Mouse (Mus musculus): Measurements from ENCODE around the gene Hspg2. TPM values are rescaled to one million over a fixed set of nuclear protein-coding genes. Genes with fewer than 3 reads are reported as not detected.

Gene Hspg2
- polyA plus RNA-seq, 1 experiment from 2014 or later = 21.0 TPM

- WGBS = 82% methylated on average over 4 of the region's 4 CpGs
- no peaks in the 10 kb centered on the region for H3K27me3 ChIP-seq (ENCODE audit: control insufficient read depth, insufficient read depth, low read length)
- H3K9ac ChIP-seq (ENCODE audit: low read length) = no peak overlapping the region
- H3K27ac ChIP-seq (ENCODE audit: low read depth, low read length) = no peak overlapping the region
- ATAC-seq (replicated peaks; ENCODE audit: low FRiP score) (no peak), DNase-seq (ENCODE audit: low spot score) (no peak)
- H3K4me2 ChIP-seq (ENCODE audit: low read depth, low read length, severe bottlenecking) = no peak overlapping the region
- no peaks in the 10 kb centered on the region for H3K36me3 ChIP-seq (ENCODE audit: control insufficient read depth, insufficient read depth, low read length)
- H3K9me3 ChIP-seq (ENCODE audit: control insufficient read depth, low read length) = no peaks in the 10 kb centered on the region
- no peak overlapping the region for H3K4me3 ChIP-seq (ENCODE audit: low read depth, low read length)
- 0 out of 2 replicates have a peak, but pooled peaks cover 2% of the 10 kb centered on the region for H3K4me1 ChIP-seq (replicated peaks; ENCODE audit: control insufficient read depth, insufficient read depth, low read length)
These were observed 11.3 kb upstream of the Hspg2 start for GRCm38 (mm10) chr4:137457292-137457691.

- DNase-seq (ENCODE audit: low spot score) (no peak), ATAC-seq (replicated peaks; ENCODE audit: low FRiP score) (no peak)
- WGBS = 89% methylated on average over 9 of the region's 9 CpGs
- Histone ChIP-seq H3K9ac (ENCODE audit: low read length) (no peak overlapping the region), H3K4me1 (replicated peaks; ENCODE audit: control insufficient read depth, insufficient read depth, low read length) (0 out of 2 replicates have a peak, but pooled peaks cover 2% of the 10 kb centered on the region), H3K27me3 (ENCODE audit: control insufficient read depth, insufficient read depth, low read length) (no peaks in the 10 kb centered on the region), H3K27ac (ENCODE audit: low read depth, low read length) (no peak overlapping the region), H3K36me3 (ENCODE audit: control insufficient read depth, insufficient read depth, low read length) (no peaks in the 10 kb centered on the region), H3K4me2 (ENCODE audit: low read depth, low read length, severe bottlenecking) (no peak overlapping the region), H3K4me3 (ENCODE audit: low read depth, low read length) (no peak overlapping the region), H3K9me3 (ENCODE audit: control insufficient read depth, low read length) (no peaks in the 10 kb centered on the region)
These were observed 10.3 kb upstream of the Hspg2 start for GRCm38 (mm10) chr4:137458310-137458709.

DNA sequence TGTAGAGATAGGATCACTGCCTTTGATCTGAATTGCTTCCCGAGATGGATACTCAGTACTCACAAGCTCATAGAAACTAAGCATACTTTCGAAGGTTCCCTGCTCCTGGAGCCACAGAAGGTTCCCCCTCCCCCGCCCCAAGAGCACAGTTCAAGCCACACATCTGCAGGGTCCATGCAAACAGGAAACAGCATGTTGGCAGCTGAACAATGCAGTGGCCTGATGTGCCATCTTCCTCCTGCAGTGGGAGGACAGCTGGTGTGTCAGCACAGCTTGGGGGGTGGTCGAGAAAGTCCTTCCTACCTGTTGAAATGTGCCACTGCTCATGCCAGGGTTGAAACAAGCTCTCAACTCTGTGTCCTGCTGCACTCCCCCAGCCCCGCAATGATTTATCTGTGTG lies 9.7 kb upstream of the Hspg2 start:
- 0 out of 2 replicates have a peak, but pooled peaks cover 2% of the 10 kb centered on the region for H3K4me1 ChIP-seq (replicated peaks; ENCODE audit: control insufficient read depth, insufficient read depth, low read length)
- no peaks in the 10 kb centered on the region for H3K27me3 ChIP-seq (ENCODE audit: control insufficient read depth, insufficient read depth, low read length)
- no peak overlapping the region for H3K4me3 ChIP-seq (ENCODE audit: low read depth, low read length)
- DNase-seq (ENCODE audit: low spot score) (no peak), ATAC-seq (replicated peaks; ENCODE audit: low FRiP score) (no peak)
- H3K9me3 ChIP-seq (ENCODE audit: control insufficient read depth, low read length) = no peaks in the 10 kb centered on the region
- H3K9ac ChIP-seq (ENCODE audit: low read length) = no peak overlapping the region
- H3K36me3 ChIP-seq (ENCODE audit: control insufficient read depth, insufficient read depth, low read length) = no peaks in the 10 kb centered on the region
- no peak overlapping the region for H3K27ac ChIP-seq (ENCODE audit: low read depth, low read length)
- H3K4me2 ChIP-seq (ENCODE audit: low read depth, low read length, severe bottlenecking) = no peak overlapping the region
- 77% methylated on average over 5 of the region's 5 CpGs for WGBS

GRCm38 (mm10) chr4:137460676-137461075 lies 7.9 kb upstream of the Hspg2 start:
- no peak overlapping the region for H3K4me3 ChIP-seq (ENCODE audit: low read depth, low read length)
- H3K9ac ChIP-seq (ENCODE audit: low read length) = no peak overlapping the region
- no peaks in the 10 kb centered on the region for H3K9me3 ChIP-seq (ENCODE audit: control insufficient read depth, low read length)
- no peaks in the 10 kb centered on the region for H3K27me3 ChIP-seq (ENCODE audit: control insufficient read depth, insufficient read depth, low read length)
- H3K4me1 ChIP-seq (replicated peaks; ENCODE audit: control insufficient read depth, insufficient read depth, low read length) = 0 out of 2 replicates have a peak, but pooled peaks cover 2% of the 10 kb centered on the region
- H3K27ac ChIP-seq (ENCODE audit: low read depth, low read length) = no peak overlapping the region
- no peaks in the 10 kb centered on the region for H3K36me3 ChIP-seq (ENCODE audit: control insufficient read depth, insufficient read depth, low read length)
- H3K4me2 ChIP-seq (ENCODE audit: low read depth, low read length, severe bottlenecking) = no peak overlapping the region
- WGBS = 58% methylated on average over 14 of the region's 14 CpGs
- no peak for ATAC-seq (replicated peaks; ENCODE audit: low FRiP score)
- DNase-seq (ENCODE audit: low spot score) = no peak

DNA sequence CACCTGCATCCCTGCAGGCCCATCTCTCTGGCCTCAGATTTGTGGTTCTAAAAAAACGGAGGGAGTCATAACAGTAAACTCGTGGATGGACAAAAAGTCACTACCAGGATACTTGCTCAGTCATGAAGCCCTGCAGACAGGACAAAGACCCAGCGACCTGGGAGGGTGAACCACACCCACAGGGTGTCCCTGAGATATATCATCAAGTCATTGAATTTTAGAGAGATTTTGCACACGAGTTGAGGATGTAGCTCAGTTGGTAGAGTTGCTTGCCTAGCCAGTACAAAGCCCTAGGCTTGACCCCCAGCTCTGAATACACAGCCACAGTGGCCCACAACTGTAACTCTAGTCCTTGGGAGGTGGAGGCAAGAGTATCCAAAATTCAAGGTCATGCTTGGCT lies 7.4 kb upstream of the Hspg2 start:
- H3K27me3 ChIP-seq (ENCODE audit: control insufficient read depth, insufficient read depth, low read length) = no peaks in the 10 kb centered on the region
- no peak overlapping the region for H3K4me2 ChIP-seq (ENCODE audit: low read depth, low read length, severe bottlenecking)
- no peak for ATAC-seq (replicated peaks; ENCODE audit: low FRiP score)
- WGBS = 74% methylated on average over 4 of the region's 4 CpGs
- H3K4me3 ChIP-seq (ENCODE audit: low read depth, low read length) = no peak overlapping the region
- H3K36me3 ChIP-seq (ENCODE audit: control insufficient read depth, insufficient read depth, low read length) = no peaks in the 10 kb centered on the region
- H3K4me1 ChIP-seq (replicated peaks; ENCODE audit: control insufficient read depth, insufficient read depth, low read length) = 0 out of 2 replicates have a peak, but pooled peaks cover 2% of the 10 kb centered on the region
- no peak overlapping the region for H3K9ac ChIP-seq (ENCODE audit: low read length)
- H3K9me3 ChIP-seq (ENCODE audit: control insufficient read depth, low read length) = no peaks in the 10 kb centered on the region
- no peak overlapping the region for H3K27ac ChIP-seq (ENCODE audit: low read depth, low read length)
- no peak for DNase-seq (ENCODE audit: low spot score)

DNA sequence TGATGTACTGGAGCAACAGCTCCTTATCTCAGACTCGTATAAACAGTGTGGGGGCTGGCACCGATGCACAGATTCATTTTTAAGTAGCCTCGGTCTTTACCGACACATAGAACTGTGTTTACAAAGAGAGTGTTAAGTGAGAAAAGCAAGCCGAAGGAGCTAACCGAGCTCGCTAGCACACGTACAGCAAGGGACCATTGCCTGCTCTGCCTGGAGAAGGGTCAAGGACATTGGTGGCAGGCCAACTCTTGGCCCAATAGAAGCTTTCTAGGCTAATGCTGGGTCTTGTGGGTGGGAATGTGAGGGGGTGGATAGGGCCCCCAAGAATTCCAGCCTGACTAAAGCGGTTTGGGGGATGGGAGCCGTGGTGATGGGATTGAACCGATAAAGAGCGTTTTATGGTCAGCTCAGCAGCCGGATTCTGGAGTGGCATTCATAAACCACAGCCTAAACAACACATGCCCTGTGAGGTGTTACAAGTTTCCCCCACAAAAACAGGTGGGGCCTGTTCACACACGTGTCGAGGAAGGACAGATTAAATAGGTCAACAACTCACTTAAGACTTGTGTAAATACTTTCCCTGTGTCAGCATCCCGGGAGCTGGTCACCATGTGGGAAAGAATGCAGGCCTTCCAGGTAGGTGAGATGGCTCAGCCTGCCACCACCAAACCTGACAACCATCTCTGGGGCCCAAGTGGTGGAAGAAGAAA lies 6.4 kb upstream of the Hspg2 start:
- H3K4me3 ChIP-seq (ENCODE audit: low read depth, low read length) = no peak overlapping the region
- no peak overlapping the region for H3K4me2 ChIP-seq (ENCODE audit: low read depth, low read length, severe bottlenecking)
- 93% methylated on average over 16 of the region's 16 CpGs for WGBS
- no peak for ATAC-seq (replicated peaks; ENCODE audit: low FRiP score)
- no peak overlapping the region for H3K27ac ChIP-seq (ENCODE audit: low read depth, low read length)
- no peaks in the 10 kb centered on the region for H3K36me3 ChIP-seq (ENCODE audit: control insufficient read depth, insufficient read depth, low read length)
- H3K9me3 ChIP-seq (ENCODE audit: control insufficient read depth, low read length) = no peaks in the 10 kb centered on the region
- H3K4me1 ChIP-seq (replicated peaks; ENCODE audit: control insufficient read depth, insufficient read depth, low read length) = 0 out of 2 replicates have a peak, but pooled peaks cover 2% of the 10 kb centered on the region
- no peak overlapping the region for H3K9ac ChIP-seq (ENCODE audit: low read length)
- H3K27me3 ChIP-seq (ENCODE audit: control insufficient read depth, insufficient read depth, low read length) = no peaks in the 10 kb centered on the region
- DNase-seq (ENCODE audit: low spot score) = no peak

DNA sequence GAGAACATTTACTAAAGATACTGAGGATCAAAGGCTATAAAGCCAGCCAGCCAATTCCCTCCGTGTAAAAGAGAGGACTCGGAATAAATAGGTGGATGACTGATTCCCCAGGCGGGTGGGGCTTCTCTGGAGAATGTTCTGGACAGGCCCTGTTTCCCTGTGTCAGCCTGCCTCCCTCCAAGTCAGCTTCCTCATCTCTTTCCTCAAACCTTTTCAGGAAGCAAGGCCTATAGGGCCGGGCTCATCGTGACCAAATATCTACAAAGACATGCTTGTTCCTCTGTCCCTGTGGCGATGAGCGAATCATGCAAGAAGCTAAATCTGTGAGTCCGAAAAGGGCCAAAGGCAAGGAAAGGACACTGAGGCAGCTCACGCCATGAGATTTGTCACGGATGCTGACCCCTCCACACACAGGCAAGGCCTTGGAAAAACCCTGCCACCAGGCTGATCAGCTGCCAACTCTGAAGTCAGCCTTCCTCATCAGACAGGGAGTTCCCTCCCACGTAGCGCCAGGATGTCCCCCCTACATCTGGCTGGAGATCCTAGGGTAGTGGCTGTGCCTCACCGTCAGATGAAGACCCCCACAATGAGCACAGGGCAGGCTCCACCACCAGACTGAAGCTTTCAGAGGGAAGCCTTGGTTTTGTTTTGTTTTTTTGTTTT lies 3.3 kb upstream of the Hspg2 start:
- no peak overlapping the region for H3K9ac ChIP-seq (ENCODE audit: low read length)
- no peak overlapping the region for H3K27ac ChIP-seq (ENCODE audit: low read depth, low read length)
- DNase-seq (ENCODE audit: low spot score) (no peak), ATAC-seq (replicated peaks; ENCODE audit: low FRiP score) (no peak)
- H3K4me1 ChIP-seq (replicated peaks; ENCODE audit: control insufficient read depth, insufficient read depth, low read length) = peaks cover 17% of the 10 kb centered on the region
- H3K4me3 ChIP-seq (ENCODE audit: low read depth, low read length) = no peak overlapping the region
- no peaks in the 10 kb centered on the region for H3K27me3 ChIP-seq (ENCODE audit: control insufficient read depth, insufficient read depth, low read length)
- no peaks in the 10 kb centered on the region for H3K9me3 ChIP-seq (ENCODE audit: control insufficient read depth, low read length)
- 74% methylated on average over 13 of the region's 13 CpGs for WGBS
- H3K36me3 ChIP-seq (ENCODE audit: control insufficient read depth, insufficient read depth, low read length) = no peaks in the 10 kb centered on the region
- no peak overlapping the region for H3K4me2 ChIP-seq (ENCODE audit: low read depth, low read length, severe bottlenecking)

DNA sequence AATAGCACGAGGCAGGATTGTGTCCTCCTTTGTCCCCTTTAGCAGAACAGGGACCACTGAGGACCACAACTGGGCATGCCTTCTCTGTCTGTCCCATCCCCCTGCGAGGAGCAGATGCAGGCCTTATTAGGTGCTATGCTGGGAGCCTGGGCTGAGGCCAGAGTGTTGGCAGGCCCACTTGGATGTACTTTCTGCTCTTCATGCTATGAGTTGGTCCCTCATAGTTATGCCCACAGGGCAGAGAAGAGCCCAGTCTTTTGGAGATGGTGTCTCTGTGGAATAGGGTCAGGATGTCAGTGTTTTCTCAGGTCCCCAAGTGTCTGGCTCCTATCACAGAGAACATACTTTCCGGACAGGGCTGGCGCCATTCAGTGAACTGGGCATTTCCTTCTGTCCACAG lies 1.6 kb upstream of the Hspg2 start:
- H3K4me2 ChIP-seq (ENCODE audit: low read depth, low read length, severe bottlenecking) = no peak overlapping the region
- H3K36me3 ChIP-seq (ENCODE audit: control insufficient read depth, insufficient read depth, low read length) = no peaks in the 10 kb centered on the region
- no peaks in the 10 kb centered on the region for H3K9me3 ChIP-seq (ENCODE audit: control insufficient read depth, low read length)
- H3K4me1 ChIP-seq (replicated peaks; ENCODE audit: control insufficient read depth, insufficient read depth, low read length) = peaks cover 20% of the 10 kb centered on the region
- H3K4me3 ChIP-seq (ENCODE audit: low read depth, low read length) = no peak overlapping the region
- 76% methylated on average over 4 of the region's 4 CpGs for WGBS
- no peak for ATAC-seq (replicated peaks; ENCODE audit: low FRiP score)
- no peak overlapping the region for H3K9ac ChIP-seq (ENCODE audit: low read length)
- DNase-seq (ENCODE audit: low spot score) = no peak
- H3K27me3 ChIP-seq (ENCODE audit: control insufficient read depth, insufficient read depth, low read length) = no peaks in the 10 kb centered on the region
- no peak overlapping the region for H3K27ac ChIP-seq (ENCODE audit: low read depth, low read length)

Measured in forebrain, embryonic 11.5 days (tissue).